Mouse (Mus musculus): Measurements from ENCODE around the gene Eif4e2.

Gene Eif4e2

GRCm38 (mm10) chr1:87264134-87265006, 50.7 kb downstream of the Eif4e2 start, which contains the start of gene Efhd1:
Gene Efhd1, plus strand, starts transcription at chr1:87264363.
- peak; percentile 67 for DNase-seq

DNA sequence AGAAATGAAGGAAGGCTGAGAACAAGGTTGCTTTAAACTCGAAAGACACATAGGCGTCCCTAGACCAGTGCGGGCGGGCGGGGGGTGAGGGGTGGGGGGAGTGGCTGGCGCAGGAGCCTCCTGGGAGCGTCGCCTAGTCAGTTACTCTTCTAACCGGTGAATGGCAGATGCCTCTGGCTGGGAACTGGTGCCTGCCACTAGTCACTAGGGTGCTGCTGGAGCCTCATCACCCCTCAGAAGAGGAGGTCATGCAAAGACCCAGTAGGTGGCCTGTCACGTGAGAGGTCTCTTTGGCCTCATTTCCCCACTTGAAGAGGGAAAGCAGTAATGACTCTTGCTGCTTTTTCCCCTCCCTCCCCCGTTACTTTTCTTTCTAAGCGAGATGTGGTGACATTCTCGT, 51.5 kb downstream of the Eif4e2 start:
- DNase-seq, result peak; percentile 58

DNA sequence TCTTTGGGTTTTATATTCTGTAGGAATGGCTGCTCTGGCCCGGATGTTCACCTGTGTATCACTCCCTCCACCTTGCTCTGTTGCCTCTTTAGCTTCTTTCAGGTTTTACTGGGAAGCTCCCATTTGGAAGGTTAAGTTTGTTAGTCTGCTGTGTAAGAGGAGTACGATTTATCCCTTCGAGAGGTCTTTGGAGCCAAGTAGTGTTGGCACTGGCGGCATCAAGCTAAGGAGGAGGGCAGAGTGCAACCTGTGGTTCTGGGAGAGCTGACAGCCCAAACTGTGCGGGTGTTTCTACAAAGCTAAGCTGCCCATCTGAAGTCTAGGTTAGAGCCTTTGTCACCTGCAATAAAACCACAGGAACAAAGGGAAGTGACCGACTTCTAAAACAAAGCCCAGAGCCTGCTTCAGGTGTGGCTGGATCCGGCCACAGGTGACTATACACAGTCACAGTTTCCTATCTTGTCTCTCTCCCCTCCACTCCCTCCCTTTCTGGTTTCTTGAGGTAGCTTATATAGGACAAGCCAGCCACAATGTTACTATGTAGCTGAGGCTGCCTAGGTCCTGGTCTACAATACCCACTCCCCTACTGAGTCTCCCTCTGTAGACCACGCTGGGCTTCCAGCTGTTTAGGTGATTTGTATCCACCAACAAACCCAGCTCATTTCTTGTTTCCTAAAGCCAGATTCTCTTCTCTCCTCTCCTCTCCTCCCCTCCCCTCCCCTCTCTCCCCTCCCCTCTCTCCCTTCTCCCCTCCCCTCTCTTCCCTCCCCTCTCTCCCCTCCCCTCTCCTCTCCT, 52.8 kb downstream of the Eif4e2 start:
- DNase-seq, result no peak

GRCm38 (mm10) chr1:87270204-87270603, 56.5 kb downstream of the Eif4e2 start:
- peak; percentile 35 for DNase-seq

GRCm38 (mm10) chr1:87270641-87271467, 57.1 kb downstream of the Eif4e2 start:
- peak; percentile 50 for DNase-seq

GRCm38 (mm10) chr1:87271596-87271995, 57.9 kb downstream of the Eif4e2 start:
- no peak for DNase-seq

DNA sequence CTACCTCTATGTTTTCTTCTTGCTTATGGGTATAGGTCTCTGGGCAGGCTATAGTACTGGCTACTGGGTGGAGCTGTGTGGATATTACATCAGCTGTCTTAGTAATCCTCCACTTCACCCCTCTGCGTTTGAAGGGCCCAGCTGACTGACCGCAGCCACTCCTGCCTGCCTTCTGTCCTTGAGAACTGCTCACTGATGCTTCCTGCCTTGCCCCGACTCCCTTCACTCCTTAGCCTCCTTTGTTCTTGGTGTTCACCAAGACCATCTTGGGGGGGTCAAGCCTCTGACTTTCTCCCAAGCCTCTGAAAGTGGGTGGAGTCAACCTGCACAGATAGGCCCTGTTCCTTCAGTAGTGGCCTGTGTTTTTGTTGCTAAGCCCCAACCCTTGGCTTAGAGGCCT, 58.7 kb downstream of the Eif4e2 start:
- no peak for DNase-seq

- DNase-seq, result no peak
These were observed 59.8 kb downstream of the Eif4e2 start for GRCm38 (mm10) chr1:87273514-87273942.

DNA sequence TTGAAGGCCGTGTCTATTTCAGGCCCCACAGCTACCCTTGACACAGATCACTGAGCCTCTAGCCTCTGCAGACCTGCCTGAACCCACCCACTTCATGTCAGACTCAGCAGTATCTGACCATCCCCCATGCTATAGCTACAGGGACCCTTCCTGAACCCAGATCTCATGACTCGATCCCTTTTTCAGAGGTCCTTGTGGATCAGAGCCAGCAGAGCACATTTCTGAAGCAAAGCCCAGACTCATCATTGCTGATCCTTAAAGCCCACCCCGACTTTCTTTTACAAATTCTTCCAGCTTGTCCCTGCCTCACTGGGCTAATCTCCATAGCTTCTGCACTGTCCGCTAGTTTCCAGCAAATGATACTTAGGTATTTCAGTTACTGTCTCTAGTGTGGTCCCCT, 60.4 kb downstream of the Eif4e2 start:
- no peak for DNase-seq

DNA sequence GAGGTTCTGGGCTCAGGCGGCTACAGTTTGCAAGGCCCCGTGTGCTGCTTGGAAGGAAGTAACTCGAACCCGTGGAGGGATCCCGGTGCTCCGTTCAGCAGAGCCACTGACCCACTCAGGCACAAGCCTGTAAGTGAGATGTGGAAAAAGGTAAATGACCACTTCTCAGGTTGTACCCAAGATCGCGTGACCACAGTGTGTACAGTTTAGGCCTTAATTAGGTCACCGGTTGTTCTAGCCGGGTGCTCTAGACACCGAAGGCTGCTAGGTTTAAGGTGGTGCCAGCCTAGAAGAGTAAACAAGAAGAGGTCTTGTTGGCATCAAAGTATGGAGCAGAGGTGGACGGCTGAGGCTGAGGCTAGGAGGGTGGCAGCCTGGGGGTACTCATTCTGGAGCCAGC, 61.4 kb downstream of the Eif4e2 start:
- DNase-seq, result no peak

DNA sequence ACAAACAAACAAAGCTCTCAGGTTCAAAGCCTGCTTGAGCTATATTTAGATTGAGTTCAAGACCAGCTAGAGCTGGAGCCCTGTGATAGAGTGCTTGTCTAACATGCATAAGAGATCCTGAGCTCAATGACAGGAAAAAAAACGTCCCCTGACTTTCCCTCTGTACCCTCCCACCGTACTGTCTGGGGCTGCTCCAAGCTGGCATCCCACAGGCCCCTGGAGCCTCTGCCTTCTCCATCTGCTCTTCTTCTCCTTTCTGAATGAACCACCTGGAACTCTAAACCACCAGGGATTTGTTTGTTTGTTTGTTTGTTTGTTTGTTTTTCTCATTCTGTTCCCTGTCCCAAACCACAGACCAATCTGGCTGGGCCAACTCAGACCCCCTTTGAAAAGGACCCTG, 62.3 kb downstream of the Eif4e2 start:
- DNase-seq, result no peak

DNA sequence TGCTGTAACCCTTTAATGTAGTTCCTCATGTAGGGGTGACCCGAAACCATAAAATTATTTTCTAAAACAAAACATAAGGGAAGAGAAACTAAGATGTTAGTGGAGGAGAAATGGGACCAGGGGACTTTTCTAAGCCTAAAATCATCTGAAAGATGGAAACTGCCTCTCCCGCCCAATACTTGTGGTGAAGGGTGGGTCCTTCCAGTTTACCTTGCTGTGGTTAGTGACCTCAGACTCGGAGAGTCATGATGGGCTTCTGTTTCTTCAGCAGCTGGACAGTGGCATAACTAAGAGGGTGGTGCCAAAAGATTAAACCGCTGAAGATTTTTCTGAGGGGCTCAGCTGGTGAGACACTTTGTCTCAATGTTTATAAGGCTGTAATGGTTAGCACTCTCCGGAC, 66.6 kb downstream of the Eif4e2 start:
- DNase-seq, result no peak

DNA sequence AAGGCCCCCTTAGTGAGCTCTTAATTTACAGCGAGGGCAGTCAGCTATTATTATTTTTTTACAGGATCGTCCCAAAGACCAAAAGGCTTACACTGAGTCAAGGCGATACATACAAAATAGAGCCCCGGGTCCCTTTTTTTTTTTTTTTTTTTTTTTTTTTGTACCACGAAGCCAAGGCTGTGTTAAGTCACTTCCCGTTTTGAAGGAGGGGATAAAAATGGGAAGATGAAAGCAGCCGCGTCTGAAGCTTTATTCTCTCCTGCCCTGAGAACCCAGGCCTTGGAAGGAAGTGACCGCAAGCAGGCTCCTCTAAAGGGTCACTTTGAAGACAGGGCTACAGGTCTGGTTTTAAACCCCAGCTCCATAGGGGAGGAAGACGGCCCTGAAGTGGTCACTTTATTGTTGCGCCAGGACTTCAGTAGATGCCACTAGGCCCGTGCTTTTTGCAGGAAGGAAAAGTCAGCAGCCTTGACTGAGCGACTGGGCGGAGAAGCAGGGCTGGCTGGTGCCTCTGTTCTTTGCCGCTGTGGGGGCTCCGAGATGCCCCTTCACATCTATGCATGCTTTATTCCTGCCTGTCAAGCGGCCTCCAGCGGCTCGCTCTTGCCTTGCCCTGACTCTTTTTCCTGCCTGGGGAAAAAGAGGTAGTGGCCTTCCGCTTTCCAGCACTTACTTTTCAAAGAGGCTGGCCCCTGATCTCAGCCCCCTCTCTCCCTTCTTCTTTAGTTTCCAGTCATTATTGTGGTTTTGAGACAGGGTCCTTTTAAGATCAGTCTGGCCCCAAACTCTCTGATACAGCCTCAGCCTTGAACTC, 68.1 kb downstream of the Eif4e2 start:
- no peak for DNase-seq

GRCm38 (mm10) chr1:87282413-87282788, 68.7 kb downstream of the Eif4e2 start:
- no peak for DNase-seq

GRCm38 (mm10) chr1:87283410-87283960, 69.8 kb downstream of the Eif4e2 start:
- DNase-seq, result no peak

DNA sequence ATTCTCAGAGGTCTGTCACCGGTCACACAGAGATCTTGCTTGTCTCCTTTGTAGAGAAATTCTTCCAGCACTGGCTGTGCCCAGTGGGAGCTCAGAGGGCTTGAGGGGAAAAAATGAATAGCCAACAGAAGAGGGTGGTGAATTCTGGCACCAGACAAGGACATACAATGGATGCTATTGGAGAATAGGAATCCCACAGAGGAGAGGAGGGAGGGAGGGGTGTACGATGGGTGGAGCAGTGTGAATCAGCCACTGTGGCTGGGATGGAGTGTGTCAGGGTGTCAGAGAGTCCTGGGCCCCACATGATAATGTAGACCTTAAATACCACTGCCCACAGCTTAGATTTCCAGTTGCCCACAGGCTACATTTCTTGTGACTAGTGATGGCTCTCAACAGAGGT, 73.4 kb downstream of the Eif4e2 start:
- DNase-seq, result no peak
